11 mouse cellular contexts compared by ENCODE assay signal in the genomic region with DNA sequence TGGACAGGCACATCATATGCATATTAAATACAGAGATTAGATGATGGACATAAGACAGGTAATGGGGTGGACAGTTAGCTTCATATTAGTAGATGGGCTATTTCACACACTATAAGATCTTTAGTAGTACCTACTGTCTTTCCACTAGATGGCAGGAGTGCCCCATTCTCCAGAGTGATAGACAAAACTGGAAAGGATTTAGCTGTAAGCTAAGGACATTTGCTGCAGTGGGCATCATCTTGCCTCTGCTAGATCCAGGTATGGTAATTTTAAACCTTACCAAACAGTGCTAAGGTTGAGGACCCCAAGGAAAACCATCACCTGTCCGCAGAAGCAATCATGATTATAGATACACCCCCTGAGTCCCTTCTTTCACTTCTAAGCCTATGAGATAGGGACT. TPM values are rescaled to one million over a fixed set of nuclear protein-coding genes. Genes with fewer than 3 reads are reported as not detected.
DNase-seq lines count a peak whose midpoint lies in the region; ATAC-seq lines count a peak whose summit lies in the region.
"Had no signal": no experiment of that assay in that cellular context is flagged by ENCODE, and none has a peak within 500 bp of the region (broad histone marks: within the 10 kb centered on the region; RNA-seq: fewer than 3 reads in every experiment).

No protein-coding gene starts in this region.

- no peak overlapping the region for H3K4me3 ChIP-seq in embryonic facial prominence, embryonic 10.5 days
- no peak overlapping the region for H3K4me3 ChIP-seq in neural tube, embryonic 14.5 days (ENCODE audit: low read depth, low read length)
- H3K4me3 ChIP-seq: embryonic facial prominence, embryonic 13.5 days; stomach, embryonic 15.5 days had no signal

- H3K36me3 ChIP-seq in embryonic facial prominence, embryonic 10.5 days (replicated peaks): no peaks in the 10 kb centered on the region
- no peaks in the 10 kb centered on the region for H3K36me3 ChIP-seq in neural tube, embryonic 14.5 days (ENCODE audit: control insufficient read depth, insufficient read depth, low read length)
- H3K36me3 ChIP-seq: embryonic facial prominence, embryonic 13.5 days; stomach, embryonic 15.5 days had no signal

- peak; percentile 58; the same call in 1 of the 2 replicates for ATAC-seq in neural tube, embryonic 14.5 days (ENCODE audit: low read depth)
- no peak for ATAC-seq in CD4-positive, CD25-positive, alpha-beta regulatory T cell, adult 4 months

- H3K9me3 ChIP-seq in embryonic facial prominence, embryonic 10.5 days: no peaks in the 10 kb centered on the region
- no peaks in the 10 kb centered on the region for H3K9me3 ChIP-seq in neural tube, embryonic 14.5 days (ENCODE audit: control insufficient read depth, low read length)
- H3K9me3 ChIP-seq: embryonic facial prominence, embryonic 13.5 days; stomach, embryonic 15.5 days had no signal

- H3K27me3 ChIP-seq in embryonic facial prominence, embryonic 10.5 days (replicated peaks; ENCODE audit: low read depth, poor library complexity, severe bottlenecking): peaks cover 77% of the 10 kb centered on the region
- H3K27me3 ChIP-seq in neural tube, embryonic 14.5 days (ENCODE audit: control insufficient read depth, insufficient read depth, low read length): no peaks in the 10 kb centered on the region
- H3K27me3 ChIP-seq: stomach, embryonic 15.5 days had no signal

- 74% methylated on average over 1 of the region's 1 CpGs for WGBS in embryonic facial prominence, embryonic 10.5 days
- 90% methylated on average over 1 of the region's 1 CpGs for WGBS in neural tube, embryonic 14.5 days

- no peak overlapping the region for H3K27ac ChIP-seq in embryonic facial prominence, embryonic 10.5 days (replicated peaks)
- H3K27ac ChIP-seq in neural tube, embryonic 14.5 days (ENCODE audit: low read depth, low read length): no peak overlapping the region
- H3K27ac ChIP-seq: embryonic facial prominence, embryonic 13.5 days; stomach, embryonic 15.5 days had no signal

- no peaks in the 10 kb centered on the region for H3K4me1 ChIP-seq in embryonic facial prominence, embryonic 10.5 days
- H3K4me1 ChIP-seq in neural tube, embryonic 14.5 days (ENCODE audit: control insufficient read depth, insufficient read depth, low read length): no peaks in the 10 kb centered on the region
- H3K4me1 ChIP-seq: embryonic facial prominence, embryonic 13.5 days; stomach, embryonic 15.5 days had no signal

- peak; percentile 9 to 52 for DNase-seq in adrenal gland, adult (ENCODE audit: inconsistent age in 2 of 2, low spot score in 1 of 2)
- no peak for DNase-seq in adrenal gland, adult 18-20 months (ENCODE audit: low spot score in 2 of 2)
- peak; percentile 2 for DNase-seq in left cerebral cortex, adult 11 months (ENCODE audit: low spot score)
- DNase-seq in left cerebral cortex, adult 8-10 months (ENCODE audit: low spot score in 2 of 2): no peak
- DNase-seq in embryonic facial prominence, embryonic 10.5 days (ENCODE audit: low spot score): peak; percentile 33
- DNase-seq in layer of hippocampus, postnatal 10 days (ENCODE audit: low spot score in 2 of 2): peak; percentile 36 to 52

- no peak overlapping the region for H3K9ac ChIP-seq in neural tube, embryonic 14.5 days (replicated peaks; ENCODE audit: low read depth, low read length)
- H3K9ac ChIP-seq: embryonic facial prominence, embryonic 13.5 days; stomach, embryonic 15.5 days had no signal

- H3K4me2 ChIP-seq in neural tube, embryonic 14.5 days (ENCODE audit: low read depth, low read length): no peak overlapping the region
- H3K4me2 ChIP-seq: embryonic facial prominence, embryonic 13.5 days; stomach, embryonic 15.5 days had no signal

RNA-seq across cellular contexts. Expression of a gene that starts 55.3 kb away (rescaled TPM):
- total RNA-seq in adrenal gland, adult 18-20 months (2021): not detected
- total RNA-seq in left cerebral cortex, adult 8-10 months (2022): not detected
- not detected in 2 replicates for polyA plus RNA-seq in embryonic facial prominence, embryonic 10.5 days (2016; fragmentation: Nextera tagmentation; extraction: Ambion mirVana)
- total RNA-seq in layer of hippocampus, postnatal 10 days (2021): not detected
- not detected in 2 replicates for polyA plus RNA-seq in neural tube, embryonic 14.5 days (2014; fragmentation: Nextera tagmentation; extraction: Ambion mirVana)
- not detected for polyA plus RNA-seq in CD4-positive, CD25-positive, alpha-beta regulatory T cell, adult 4 months (2017; shearing (Covaris generic))
- total RNA-seq: liver, adult 2 months had no signal
- polyA plus RNA-seq: embryonic facial prominence, embryonic 13.5 days; liver, adult 2 months; stomach, embryonic 15.5 days had no signal

Comparison
In these comparisons a context has a peak if more than half of its experiments do, and no peak if none do; other contexts are left out.
1. DNase-seq: peak in adrenal gland, adult (2 of 2), left cerebral cortex, adult 11 months (single experiment), embryonic facial prominence, embryonic 10.5 days (single experiment) and layer of hippocampus, postnatal 10 days (2 of 2); none in adrenal gland, adult 18-20 months (0 of 2) and left cerebral cortex, adult 8-10 months (0 of 2).